Mouse (Mus musculus) megakaryocyte progenitor cell, adult 5-6 weeks (primary cell): ENCODE measurements around the gene Pole. TPM values are rescaled to one million over a fixed set of nuclear protein-coding genes. Genes with fewer than 3 reads are reported as not detected.

Source experiments
- ATAC-seq: replicated peaks from 2 replicates; pipeline ENCODE4 v1.8.0; 2016; ENCODE audit warnings: mild to moderate bottlenecking, moderate TSS enrichment, inconsistent platforms; ENCODE audit not compliant: poor library complexity
- total RNA-seq, 2 experiments: library from RNA; stranded (forward) in 1 of 2; stranded (reverse) in 1 of 2; fragments of 157-497, 149-512 nt in 1 of 2; fragments of 200-1000 nt in 1 of 2; gene quantifications; 2 replicates each; pipeline versions ENCODE4 v1.2.3 to v1.2.4; 2015 to 2017

Pole gene
- total RNA-seq (2015) (61.4 and 77.1 TPM in 2 replicates), total RNA-seq (2017) (40.5 and 41.6 TPM in 2 replicates)

GRCm38 (mm10) chr5:110285770-110286445 lies at the start of gene Pole, which contains the start of gene Pxmp2:
Gene Pole (plus strand): TSS chr5:110286306.
Gene Pxmp2 (minus strand): TSS chr5:110286186.
- peak; percentile 81 for ATAC-seq

- ATAC-seq = no peak
Measured at GRCm38 (mm10) chr5:110244091-110244490, 42.0 kb upstream of the Pole start.

GRCm38 (mm10) chr5:110266941-110267340 lies 19.2 kb upstream of the Pole start:
- no peak for ATAC-seq

GRCm38 (mm10) chr5:110269141-110270101 lies 16.7 kb upstream of the Pole start, which contains the start of gene Pgam5:
Gene Pgam5 (minus strand): TSS chr5:110269913.
- peak; percentile 93 for ATAC-seq

GRCm38 (mm10) chr5:110270242-110270641 lies 15.9 kb upstream of the Pole start:
- no peak for ATAC-seq

GRCm38 (mm10) chr5:110274147-110274546 lies 12.0 kb upstream of the Pole start:
- ATAC-seq = peak; percentile 54

GRCm38 (mm10) chr5:110274846-110275245 lies 11.3 kb upstream of the Pole start:
- no peak for ATAC-seq

GRCm38 (mm10) chr5:110276391-110276790 lies 9.7 kb upstream of the Pole start:
- ATAC-seq = no peak

GRCm38 (mm10) chr5:110276910-110277309 lies 9.2 kb upstream of the Pole start:
- ATAC-seq = no peak

- no peak for ATAC-seq
Measured at GRCm38 (mm10) chr5:110281984-110282383, 4.1 kb upstream of the Pole start.

GRCm38 (mm10) chr5:110284536-110284935 lies 1.6 kb upstream of the Pole start:
- ATAC-seq = peak; percentile 67

GRCm38 (mm10) chr5:110285156-110285555 lies 950 bp upstream of the Pole start:
- no peak for ATAC-seq

- peak; percentile 36 for ATAC-seq
Measured at GRCm38 (mm10) chr5:110286446-110287083, 459 bp downstream of the Pole start.

- ATAC-seq = no peak
Measured at GRCm38 (mm10) chr5:110287084-110287475, 974 bp downstream of the Pole start.

- 0 out of 2 replicates have a peak, but pooled peaks have one; percentile 39 for ATAC-seq
Measured at GRCm38 (mm10) chr5:110291649-110292048, 5.5 kb downstream of the Pole start.

GRCm38 (mm10) chr5:110296637-110297036 lies 10.5 kb downstream of the Pole start:
- ATAC-seq = no peak

GRCm38 (mm10) chr5:110300591-110300990 lies 14.5 kb downstream of the Pole start:
- ATAC-seq = no peak

- ATAC-seq = no peak
Measured at GRCm38 (mm10) chr5:110308861-110309260, 22.8 kb downstream of the Pole start.

GRCm38 (mm10) chr5:110313127-110313526 lies 27.0 kb downstream of the Pole start:
- no peak for ATAC-seq

GRCm38 (mm10) chr5:110330508-110330907 lies 44.4 kb downstream of the Pole start:
- peak; percentile 48; the same call in 1 of the 2 replicates for ATAC-seq

- ATAC-seq = no peak
Measured at GRCm38 (mm10) chr5:110338792-110339191, 52.7 kb downstream of the Pole start.
